Mouse (Mus musculus): ENCODE data around the gene Capzb. TPM values are rescaled to one million over a fixed set of nuclear protein-coding genes. Genes with fewer than 3 reads are reported as not detected.

The Capzb gene
- total RNA-seq, 2 experiments from 2014 or later: 444 to 499 TPM

DNA sequence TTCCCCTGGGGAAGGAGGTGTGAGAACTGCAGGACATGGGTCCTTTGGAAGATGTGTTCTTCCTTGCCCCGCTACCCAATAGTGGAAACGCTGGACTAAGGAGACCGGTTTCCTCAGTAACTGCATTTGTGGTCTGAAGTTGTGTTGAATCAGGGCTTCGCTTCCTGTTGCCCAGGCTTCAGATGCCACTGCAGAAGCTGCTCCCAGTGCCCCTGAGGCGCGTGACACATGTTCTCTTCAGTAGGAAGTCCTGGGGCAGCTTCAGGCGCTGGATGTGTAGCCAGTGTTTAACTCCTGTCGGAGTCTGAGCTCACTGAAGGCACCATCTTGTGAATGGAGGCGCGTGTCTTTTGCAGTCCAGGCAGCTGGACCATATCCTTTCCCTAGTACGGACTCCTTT is 4.8 kb upstream of the Capzb start:
- peak; percentile 33 for DNase-seq
- Histone ChIP-seq H3K4me3 (no peak overlapping the region), H3K27ac (no peak overlapping the region; the same call in 1 of the 2 replicates)
- intact Hi-C loops (cut with DNase I): no loop called here
- no peak for TF ChIP-seq CTCF (IDR thresholded peaks at IDR 0.05)

DNA sequence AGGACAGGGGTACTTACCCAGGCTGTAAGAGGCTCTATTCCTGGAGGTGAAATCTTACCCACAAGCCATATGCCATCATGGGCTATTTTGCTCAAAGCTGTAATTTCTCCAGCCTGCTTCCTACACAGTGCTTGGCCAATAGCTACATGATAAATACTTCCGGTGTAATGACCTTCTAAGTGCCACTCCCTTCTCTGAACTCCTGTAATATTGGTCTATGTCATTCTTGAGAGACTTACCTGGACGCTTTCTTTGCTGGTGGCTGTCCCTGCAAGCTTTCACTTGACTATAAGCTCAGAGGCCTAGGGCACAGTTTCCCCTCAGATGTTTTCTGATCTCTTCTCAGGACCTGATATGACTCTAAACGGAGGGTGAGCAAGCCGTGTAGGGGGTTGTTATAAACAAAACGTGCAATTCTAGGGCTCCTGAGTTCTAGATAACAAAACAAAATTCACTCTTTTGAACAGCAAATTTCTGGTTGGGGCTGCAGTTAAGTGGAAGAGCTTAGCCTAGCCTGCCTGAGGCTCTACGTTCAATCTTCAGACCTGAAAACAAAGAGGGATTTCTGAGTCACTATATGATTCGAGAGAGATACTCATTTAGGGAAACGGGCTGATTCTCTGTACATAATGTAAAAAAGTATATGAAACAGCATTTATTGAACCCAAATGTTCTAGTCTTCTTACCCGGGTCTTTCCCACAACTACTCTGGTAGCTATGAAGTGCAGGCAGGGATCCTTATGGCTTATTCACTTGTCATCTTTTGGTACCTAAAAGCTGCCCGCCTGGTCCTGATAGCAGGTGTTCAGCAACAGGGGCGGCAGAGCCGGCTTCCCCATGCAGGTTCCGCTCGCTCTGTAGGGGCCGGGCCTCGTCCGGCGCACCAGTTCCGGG is 847 bp upstream of the Capzb start:
- no peak for DNase-seq
- no peak for TF ChIP-seq CTCF (IDR thresholded peaks at IDR 0.05)
- H3K4me3 ChIP-seq: peak overlapping the region; percentile 97
- intact Hi-C loops (cut with DNase I): loop anchor here (5.0 kb wide), 2 partner anchors 60 to 95 kb away; partner anchors contain the start of gene Minos1
- H3K27ac ChIP-seq: peak overlapping the region; percentile 100

DNA sequence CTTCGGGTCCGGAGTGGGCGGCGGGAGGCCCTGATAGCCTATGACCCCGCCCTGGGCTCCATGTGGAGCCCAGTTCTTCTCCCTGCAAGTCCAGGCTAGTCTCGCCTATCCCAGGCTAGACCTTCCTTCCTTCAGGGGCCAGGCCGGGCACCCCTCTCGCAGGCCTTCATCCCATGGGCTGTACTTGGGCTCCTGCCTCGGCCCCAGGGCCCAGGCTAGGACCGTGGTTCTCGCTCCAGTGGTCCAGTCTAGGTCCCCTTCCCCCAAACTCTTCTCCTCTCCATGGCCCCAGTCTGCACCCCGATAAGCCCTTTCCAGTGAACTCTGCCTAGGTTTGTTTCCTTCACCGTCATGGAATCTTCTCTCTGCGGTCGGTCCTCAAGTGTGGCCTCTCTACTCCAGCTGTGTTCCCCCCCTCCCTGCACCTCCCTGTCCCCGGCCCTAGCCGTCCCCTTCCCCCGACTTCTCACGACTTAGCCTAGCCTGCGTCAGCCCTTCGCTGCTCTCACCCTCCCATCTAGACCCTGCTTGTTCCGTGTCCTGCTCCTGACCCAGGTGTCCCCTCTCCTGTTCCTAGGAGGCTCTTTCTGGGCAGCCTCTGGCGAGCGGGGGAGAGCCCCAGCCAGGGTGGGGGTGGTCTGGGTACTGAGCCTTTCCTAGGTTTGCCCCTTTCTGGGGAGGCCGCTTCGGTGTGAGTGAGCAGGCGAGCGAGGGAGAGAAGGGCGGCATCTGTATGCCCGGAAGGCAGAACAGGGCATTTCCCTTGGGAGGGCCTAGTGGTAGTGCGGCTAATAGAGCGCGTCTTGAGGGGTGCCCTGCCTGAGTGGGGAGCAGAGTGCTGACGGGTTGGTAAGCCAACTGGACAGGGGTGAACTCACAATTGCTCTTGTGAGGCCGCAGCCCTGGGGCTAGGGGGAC is 736 bp downstream of the Capzb start:
- intact Hi-C loops (cut with DNase I): loop anchor here (5.0 kb wide), 2 partner anchors 61 to 94 kb away; partner anchors contain the start of gene Minos1
- DNase-seq: peak; percentile 38
- no peak for TF ChIP-seq CTCF (IDR thresholded peaks at IDR 0.05)
- peak overlapping the region; percentile 97 for H3K4me3 ChIP-seq
- H3K27ac ChIP-seq: peak overlapping the region; percentile 100

DNA sequence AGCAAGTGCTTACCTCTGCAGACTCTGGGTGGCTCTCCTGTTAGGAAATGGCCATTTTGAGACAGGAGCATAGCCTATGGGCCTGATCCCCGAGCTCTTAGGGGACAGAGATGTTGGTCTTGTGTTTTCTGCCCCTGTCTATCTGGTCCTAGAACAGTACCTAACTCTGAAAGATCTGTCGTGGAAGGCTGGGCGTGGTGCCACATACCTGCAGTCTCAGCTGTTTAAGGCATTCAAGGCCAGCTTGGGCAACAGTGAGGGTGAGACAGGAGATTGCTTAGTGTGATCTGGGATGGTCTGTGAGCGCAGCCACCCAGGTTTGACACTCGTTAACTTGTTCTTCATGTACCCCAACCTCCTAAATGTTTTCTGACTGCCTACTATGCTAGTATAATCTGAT is 2.4 kb downstream of the Capzb start:
- H3K27ac ChIP-seq: peak overlapping the region; percentile 100
- DNase-seq: peak; percentile 78
- intact Hi-C loops (cut with DNase I): loop anchor here (5.0 kb wide), 1 partner anchor 37 kb away; no protein-coding TSS in a partner anchor
- TF ChIP-seq CTCF (IDR thresholded peaks at IDR 0.05): no peak
- peak overlapping the region; percentile 97 for H3K4me3 ChIP-seq

DNA sequence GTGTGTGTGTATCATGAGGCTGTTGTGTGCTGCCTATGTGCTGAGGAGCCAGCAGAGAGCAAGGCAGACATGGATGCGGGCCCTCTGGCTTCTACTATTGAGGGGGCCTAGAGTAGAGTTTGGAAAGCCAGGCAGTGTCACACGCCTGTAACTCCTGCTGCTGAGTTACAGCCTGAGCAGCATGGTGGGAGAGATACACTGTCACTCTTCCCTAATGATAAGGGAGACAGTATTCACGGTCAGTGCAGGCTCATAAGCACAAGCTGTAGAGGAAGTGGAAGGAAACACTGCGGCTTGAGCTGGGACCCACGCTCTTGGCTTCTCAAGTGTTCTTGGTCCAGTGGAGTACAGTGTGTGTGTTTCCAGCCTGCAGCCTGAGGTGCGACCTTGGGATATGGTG is 3.8 kb downstream of the Capzb start:
- peak overlapping the region; percentile 100 for H3K27ac ChIP-seq
- peak overlapping the region; percentile 52 for H3K4me3 ChIP-seq
- TF ChIP-seq CTCF (IDR thresholded peaks at IDR 0.05): no peak
- intact Hi-C loops (cut with DNase I): loop anchor here (5.0 kb wide), 1 partner anchor 36 kb away; no protein-coding TSS in a partner anchor
- no peak for DNase-seq

DNA sequence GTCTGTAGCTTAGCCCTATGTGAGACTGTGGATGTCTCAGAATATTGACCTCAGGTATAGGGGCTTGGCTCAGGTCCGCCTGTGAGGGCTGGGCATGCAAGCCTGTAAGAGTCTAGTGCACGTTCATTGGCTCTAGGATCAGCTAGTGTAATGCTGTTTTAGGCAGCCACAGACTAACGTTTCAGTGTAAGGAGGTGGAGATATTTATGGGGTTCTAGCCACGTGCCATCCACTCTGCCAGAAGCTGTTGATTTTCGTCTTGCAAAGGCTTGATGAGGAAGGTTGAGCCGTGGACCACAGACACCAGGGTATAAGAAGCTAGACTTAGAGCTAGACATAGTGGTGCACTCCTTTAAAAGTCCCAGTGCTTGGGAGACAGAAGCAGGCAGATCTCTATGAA is 4.2 kb downstream of the Capzb start:
- intact Hi-C loops (cut with DNase I): loop anchor here (5.0 kb wide), 1 partner anchor 35 kb away; no protein-coding TSS in a partner anchor
- Histone ChIP-seq H3K27ac (peak overlapping the region; percentile 100), H3K4me3 (peak overlapping the region; percentile 52)
- DNase-seq: no peak
- no peak for TF ChIP-seq CTCF (IDR thresholded peaks at IDR 0.05)

DNA sequence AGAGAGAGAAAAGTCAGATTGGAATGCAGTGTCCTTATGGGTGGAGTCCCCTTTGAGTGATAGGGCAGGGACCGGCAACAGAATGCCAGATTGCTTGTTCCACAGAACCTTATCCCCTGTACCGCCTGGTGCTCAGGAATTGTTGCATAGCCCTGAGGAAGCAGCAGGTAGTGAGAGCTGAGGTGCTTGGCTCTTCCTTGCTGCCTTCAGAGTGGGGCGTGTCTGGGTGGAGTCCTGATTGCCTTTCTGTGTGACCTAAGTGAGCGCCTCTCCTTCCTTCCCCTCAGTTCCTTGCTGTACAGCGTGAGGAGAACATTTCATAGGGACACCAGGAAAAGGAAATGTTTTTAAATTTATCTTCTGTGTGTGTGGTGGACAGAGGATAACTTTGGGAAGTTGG is 4.8 kb downstream of the Capzb start:
- intact Hi-C loops (cut with DNase I): loop anchor here (5.0 kb wide), 1 partner anchor 35 kb away; no protein-coding TSS in a partner anchor
- peak; percentile 38 for DNase-seq
- no peak for TF ChIP-seq CTCF (IDR thresholded peaks at IDR 0.05)
- H3K27ac ChIP-seq: peak overlapping the region; percentile 100
- H3K4me3 ChIP-seq: peak overlapping the region; percentile 52

DNA sequence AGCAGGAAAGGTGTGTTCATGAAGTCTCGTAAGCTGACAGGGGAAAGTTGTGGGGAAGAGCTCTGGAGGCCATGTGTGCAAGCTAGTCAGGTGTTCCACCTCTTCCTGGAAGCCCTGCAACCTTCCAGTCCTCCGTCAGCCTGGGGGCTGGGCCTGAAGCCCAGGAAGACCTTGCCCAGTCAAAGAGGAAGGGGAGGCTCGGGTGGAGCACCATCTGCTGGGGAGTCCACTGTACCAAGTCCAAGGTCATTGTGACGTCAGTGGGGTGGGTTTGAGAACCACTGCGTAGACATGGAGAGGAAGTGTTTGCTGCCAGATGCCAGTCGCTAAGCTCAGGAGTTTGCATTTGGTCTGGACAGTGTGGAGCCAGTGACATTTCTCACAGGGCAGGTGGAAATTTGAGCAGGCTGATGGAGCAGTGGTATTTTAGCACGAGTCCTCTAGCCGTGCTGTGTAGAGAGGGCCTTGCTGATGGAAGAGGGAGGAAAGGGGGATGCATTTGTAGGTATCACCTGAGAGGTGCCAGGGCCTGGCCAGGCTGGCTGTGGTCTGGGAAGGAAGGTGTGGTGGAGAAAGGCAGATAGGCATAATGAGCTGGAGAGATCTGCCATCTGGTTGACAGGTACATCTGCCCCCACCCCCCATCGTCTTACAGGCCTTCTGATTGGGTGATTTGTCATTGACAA is 5.4 kb downstream of the Capzb start:
- H3K27ac ChIP-seq: peak overlapping the region; percentile 100
- intact Hi-C loops (cut with DNase I): loop anchor here (5.0 kb wide), 1 partner anchor 34 kb away; no protein-coding TSS in a partner anchor
- DNase-seq: peak; percentile 79
- H3K4me3 ChIP-seq: peak overlapping the region; percentile 52
- TF ChIP-seq CTCF (IDR thresholded peaks at IDR 0.05): peak; percentile 25; the same call in 1 of the 2 replicates

DNA sequence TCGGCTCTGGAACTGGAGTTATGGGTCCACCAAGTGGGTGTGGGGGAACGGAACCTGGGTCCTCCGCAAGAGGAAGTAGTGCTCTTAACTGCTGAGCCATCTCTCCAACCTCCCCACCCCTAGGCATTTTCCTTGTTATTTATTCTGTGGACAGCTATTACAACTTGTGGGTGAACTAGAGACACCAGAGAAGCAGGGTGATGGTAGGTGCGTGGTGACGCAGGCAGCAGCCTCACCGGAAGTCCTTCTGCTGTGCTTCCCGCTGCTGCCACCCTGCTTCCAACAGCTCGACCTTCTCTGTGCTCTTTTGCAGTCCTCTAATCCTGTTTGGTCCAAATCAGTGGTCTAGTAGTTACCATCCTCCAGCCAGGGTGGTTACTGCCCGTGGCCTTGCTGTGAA is 6.4 kb downstream of the Capzb start:
- H3K27ac ChIP-seq: peak overlapping the region; percentile 100
- intact Hi-C loops (cut with DNase I): loop anchor here (5.0 kb wide), 1 partner anchor 33 kb away; no protein-coding TSS in a partner anchor
- peak overlapping the region; percentile 31 for H3K4me3 ChIP-seq
- no peak for DNase-seq
- no peak for TF ChIP-seq CTCF (IDR thresholded peaks at IDR 0.05)

DNA sequence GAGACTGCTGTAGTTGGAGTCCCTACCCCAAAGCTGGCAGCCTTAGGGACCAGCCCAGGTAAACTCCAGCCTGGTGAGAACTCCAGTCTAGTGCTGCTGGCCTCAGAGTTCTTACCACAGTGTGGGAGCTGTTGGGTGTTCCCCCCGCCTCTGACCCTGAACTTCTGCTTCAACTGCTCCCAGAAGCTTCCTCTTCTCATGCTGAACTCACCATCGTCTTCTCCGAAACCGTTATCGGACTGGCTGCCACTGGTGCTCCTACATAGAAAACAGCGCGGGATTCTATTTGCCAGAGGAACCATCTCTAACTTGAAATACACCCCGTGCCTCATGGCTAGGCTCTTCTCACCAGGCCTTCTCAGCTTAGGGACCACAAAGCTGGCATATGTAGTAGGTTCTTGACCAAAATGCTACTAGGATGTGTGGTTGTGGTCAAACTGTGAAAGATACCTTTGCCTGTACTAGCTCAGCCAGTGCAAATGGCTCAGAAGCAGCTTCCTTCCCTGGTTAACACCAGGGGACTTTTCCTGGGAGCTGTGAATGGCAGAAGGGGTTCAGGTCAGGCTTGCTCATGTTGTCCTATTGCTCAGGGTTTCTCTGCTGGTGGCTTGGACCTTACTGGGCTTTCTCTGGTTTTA is 7.1 kb downstream of the Capzb start:
- peak overlapping the region; percentile 31 for H3K4me3 ChIP-seq
- peak; percentile 38 for DNase-seq
- peak overlapping the region; percentile 100 for H3K27ac ChIP-seq
- TF ChIP-seq CTCF (IDR thresholded peaks at IDR 0.05): no peak
- intact Hi-C loops (cut with DNase I): loop anchor here (5.0 kb wide), 1 partner anchor 32 kb away; no protein-coding TSS in a partner anchor

DNA sequence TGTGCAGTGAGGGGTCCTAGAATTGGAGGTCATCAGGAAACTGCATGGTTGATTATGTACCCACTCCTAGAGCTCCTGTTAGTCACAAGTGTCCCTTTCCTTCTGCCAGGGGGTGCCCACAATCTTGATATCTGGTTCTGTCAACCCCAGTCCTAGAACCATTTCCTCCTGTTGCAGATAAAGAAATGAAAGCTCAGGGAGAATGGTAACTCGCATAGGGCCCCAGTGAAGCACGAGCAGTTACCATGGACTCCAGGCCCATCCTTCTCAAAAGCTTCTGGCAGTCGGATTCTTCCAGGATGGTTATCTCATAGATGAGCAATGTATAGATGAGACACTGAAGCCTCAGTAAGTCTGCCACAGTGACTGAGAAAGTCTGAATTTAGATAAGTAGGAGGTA is 8.2 kb downstream of the Capzb start:
- H3K27ac ChIP-seq: peak overlapping the region; percentile 100
- no peak for DNase-seq
- intact Hi-C loops (cut with DNase I): no loop called here
- TF ChIP-seq CTCF (IDR thresholded peaks at IDR 0.05): no peak
- H3K4me3 ChIP-seq: no peak overlapping the region
